Mouse (Mus musculus): ENCODE results near the gene Gclc. TPM values are rescaled to one million over a fixed set of nuclear protein-coding genes. Genes with fewer than 3 reads are reported as not detected.

The Gclc gene
- total and polyA plus RNA-seq, 3 experiments = 20.4 to 84.8 (median 35.7) TPM

DNA sequence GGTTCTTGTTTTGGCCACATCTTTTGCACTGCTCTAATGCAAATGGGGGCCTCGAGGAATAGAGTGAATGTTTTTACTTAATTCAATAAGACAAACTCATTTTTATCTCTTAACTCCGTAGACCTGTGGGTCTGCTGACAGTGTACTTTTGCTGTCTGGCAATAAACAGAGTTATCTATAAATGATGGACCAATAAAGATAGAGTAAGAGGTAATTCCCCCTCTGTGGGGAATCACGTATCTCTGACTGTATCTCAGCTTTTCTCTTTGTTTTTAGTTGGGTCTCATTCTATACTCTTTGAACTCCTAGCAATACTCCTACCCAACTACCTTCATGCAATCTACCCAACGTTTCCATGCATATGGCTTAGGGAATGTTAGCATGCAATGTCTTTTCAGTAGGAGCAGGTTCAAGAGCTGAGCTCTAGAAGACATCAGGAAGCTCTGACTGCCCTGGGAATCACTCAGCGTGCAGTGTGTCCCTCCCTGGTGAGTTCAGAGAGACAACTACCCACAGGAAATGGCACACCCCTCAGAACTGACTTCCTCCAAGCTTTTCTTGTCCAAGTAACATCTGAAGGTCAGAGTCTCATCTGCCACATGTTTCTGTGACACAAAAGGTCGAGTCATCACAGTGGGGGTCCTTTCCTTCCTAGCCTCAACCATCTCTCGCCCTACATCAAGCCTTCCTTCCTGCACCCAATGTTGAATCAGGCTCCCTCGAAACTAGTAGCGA, 80.1 kb downstream of the Gclc start:
- no peak overlapping the region for H3K4me3 ChIP-seq (replicated peaks in 1 of 3; ENCODE audit: low read depth in 2 of 3, low read length in 2 of 3, poor library complexity in 1 of 3)
- H3K9me3 ChIP-seq (replicated peaks; ENCODE audit: low read length) = peaks cover under 1% of the 10 kb centered on the region
- no peak for TF ChIP-seq ZKSCAN1 (IDR thresholded peaks at IDR 0.05; ENCODE audit: borderline replicate concordance, low read depth, low read length)
- no peak for TF ChIP-seq ZNF384 (IDR thresholded peaks at IDR 0.05; ENCODE audit: low read depth, low read length)
- TF ChIP-seq EP300 (IDR thresholded peaks at IDR 0.05; ENCODE audit: low read length) = no peak
- TF ChIP-seq ZC3H11A (IDR thresholded peaks at IDR 0.05; ENCODE audit: low read depth, low read length) = no peak
- TF ChIP-seq MAX (IDR thresholded peaks at IDR 0.05; ENCODE audit: low read length) = no peak
- TF ChIP-seq MEF2A (IDR thresholded peaks at IDR 0.05; ENCODE audit: borderline replicate concordance, low read depth, low read length) = no peak
- no peak for TF ChIP-seq POLR2AphosphoS2 (IDR thresholded peaks at IDR 0.05; ENCODE audit: low read depth, low read length)
- no peak for TF ChIP-seq USF2 (conservative IDR thresholded peaks at IDR 0.05; ENCODE audit: low read depth, low read length)
- TF ChIP-seq MAZ (IDR thresholded peaks at IDR 0.05; ENCODE audit: low read depth, low read length) = no peak
- no peak for TF ChIP-seq MXI1 (IDR thresholded peaks at IDR 0.05; ENCODE audit: low read depth, low read length)
- no peak for TF ChIP-seq USF1 (IDR thresholded peaks at IDR 0.05; ENCODE audit: low read depth, low read length)
- no peak for TF ChIP-seq CTCF (conservative IDR thresholded peaks at IDR 0.05 in 1 of 2, IDR thresholded peaks at IDR 0.05 in 1 of 2; ENCODE audit: low read depth in 2 of 2, low read length in 2 of 2)
- H3K36me3 ChIP-seq (replicated peaks in 1 of 2; ENCODE audit: control insufficient read depth in 1 of 2, insufficient read depth in 1 of 2, low read length in 1 of 2) = no peaks in the 10 kb centered on the region
- no peak overlapping the region for H3K27ac ChIP-seq (ENCODE audit: insufficient read depth, low read depth)
- no peak overlapping the region for H3K9ac ChIP-seq (ENCODE audit: insufficient read depth, low read depth)
- H3K4me2 ChIP-seq (ENCODE audit: insufficient read depth, low read depth, poor library complexity, severe bottlenecking) = no peak overlapping the region
- no peaks in the 10 kb centered on the region for H3K79me2 ChIP-seq (replicated peaks; ENCODE audit: control insufficient read depth, extremely low read depth, insufficient read depth, poor library complexity, severe bottlenecking)
- H3K27me3 ChIP-seq (replicated peaks) = no peaks in the 10 kb centered on the region
- dilution Hi-C loops (cut with MboI; ENCODE audit: extremely low pct_ligation_motif_present, extremely low pct_unique_long_range_greater_than_20kb, low sequenced_read_pairs) = no loop called here
- H3K4me1 ChIP-seq (ENCODE audit: control insufficient read depth in 1 of 2, insufficient read depth in 2 of 2) = peaks cover 7 to 36% of the 10 kb centered on the region in 2 experiments; a peak in 3 of 4 replicates
- in situ Hi-C loops (cut with MboI; ENCODE audit: low pct_ligation_motif_present, low pct_unique_long_range_greater_than_20kb, low sequenced_read_pairs) = no loop called here
- DNase-seq (ENCODE audit: extremely low read depth) = no peak

DNA sequence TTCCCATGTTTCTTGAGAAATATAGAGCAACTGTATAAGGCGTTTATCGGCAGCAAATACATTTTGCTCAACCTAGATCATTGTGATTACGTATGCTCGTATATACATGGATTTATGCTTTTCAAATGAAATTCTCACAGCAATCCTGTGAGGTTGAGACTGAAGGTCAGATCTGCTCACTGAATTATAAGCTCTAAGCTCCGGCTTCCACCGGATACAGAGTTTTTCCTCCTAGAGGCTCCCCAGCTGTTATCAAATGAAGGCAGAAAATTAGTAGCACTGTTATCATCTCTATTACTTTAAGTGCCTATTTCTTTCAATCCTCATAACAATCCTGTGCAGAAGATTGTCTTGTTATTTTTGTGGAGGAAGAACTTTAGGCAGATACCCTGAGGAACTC, 80.8 kb downstream of the Gclc start:
- H3K4me2 ChIP-seq (ENCODE audit: insufficient read depth, low read depth, poor library complexity, severe bottlenecking) = no peak overlapping the region
- H3K9me3 ChIP-seq (replicated peaks; ENCODE audit: low read length) = no peaks in the 10 kb centered on the region
- H3K36me3 ChIP-seq (replicated peaks in 1 of 2; ENCODE audit: control insufficient read depth in 1 of 2, insufficient read depth in 1 of 2, low read length in 1 of 2) = no peaks in the 10 kb centered on the region
- H3K4me3 ChIP-seq (replicated peaks in 1 of 3; ENCODE audit: low read depth in 2 of 3, low read length in 2 of 3, poor library complexity in 1 of 3) = no peak overlapping the region
- no peak overlapping the region for H3K27ac ChIP-seq (ENCODE audit: insufficient read depth, low read depth)
- in situ Hi-C loops (cut with MboI; ENCODE audit: low pct_ligation_motif_present, low pct_unique_long_range_greater_than_20kb, low sequenced_read_pairs) = no loop called here
- H3K79me2 ChIP-seq (replicated peaks; ENCODE audit: control insufficient read depth, extremely low read depth, insufficient read depth, poor library complexity, severe bottlenecking) = no peaks in the 10 kb centered on the region
- TF ChIP-seq USF1 (IDR thresholded peaks at IDR 0.05; ENCODE audit: low read depth, low read length) (no peak), HCFC1 (IDR thresholded peaks at IDR 0.05; ENCODE audit: low read depth, low read length) (no peak), TBP (conservative IDR thresholded peaks at IDR 0.05; ENCODE audit: low read depth, low read length) (no peak), USF2 (conservative IDR thresholded peaks at IDR 0.05; ENCODE audit: low read depth, low read length) (no peak), UBTF (IDR thresholded peaks at IDR 0.05; ENCODE audit: low read depth, low read length) (no peak), CTCF (conservative IDR thresholded peaks at IDR 0.05 in 1 of 2, IDR thresholded peaks at IDR 0.05 in 1 of 2; ENCODE audit: low read depth in 2 of 2, low read length in 2 of 2) (no peak), NRF1 (IDR thresholded peaks at IDR 0.05; ENCODE audit: low read depth, low read length) (no peak), CHD1 (IDR thresholded peaks at IDR 0.05; ENCODE audit: low read depth, low read length) (no peak), ZC3H11A (IDR thresholded peaks at IDR 0.05; ENCODE audit: low read depth, low read length) (no peak), POLR2A (IDR thresholded peaks at IDR 0.05; ENCODE audit: low read depth, low read length) (no peak), EP300 (IDR thresholded peaks at IDR 0.05; ENCODE audit: low read length) (no peak), ETS1 (conservative IDR thresholded peaks at IDR 0.05; ENCODE audit: low read depth, low read length) (no peak), ZMIZ1 (IDR thresholded peaks at IDR 0.05; ENCODE audit: low read depth, low read length) (no peak)
- peaks cover 7 to 40% of the 10 kb centered on the region in 2 experiments; a peak in 3 of 4 replicates for H3K4me1 ChIP-seq (ENCODE audit: control insufficient read depth in 1 of 2, insufficient read depth in 2 of 2)
- no peak for DNase-seq (ENCODE audit: extremely low read depth)
- dilution Hi-C loops (cut with MboI; ENCODE audit: extremely low pct_ligation_motif_present, extremely low pct_unique_long_range_greater_than_20kb, low sequenced_read_pairs) = no loop called here
- no peaks in the 10 kb centered on the region for H3K27me3 ChIP-seq (replicated peaks)
- H3K9ac ChIP-seq (ENCODE audit: insufficient read depth, low read depth) = no peak overlapping the region
